Mouse (Mus musculus): ENCODE data around the gene Morn3. TPM values are rescaled to one million over a fixed set of nuclear protein-coding genes. Genes with fewer than 3 reads are reported as not detected.

Gene Morn3
- total RNA-seq, 2 experiments from 2014 or later, result not detected

GRCm38 (mm10) chr5:122997205-122998204, 49.3 kb downstream of the Morn3 start:
- no peak for DNase-seq (ENCODE audit: low spot score)
- intact Hi-C loops (cut with DNase I), result no loop called here

GRCm38 (mm10) chr5:122994910-122995309, 51.9 kb downstream of the Morn3 start:
- intact Hi-C loops (cut with DNase I), result no loop called here
- no peak for DNase-seq (ENCODE audit: low spot score)

DNA sequence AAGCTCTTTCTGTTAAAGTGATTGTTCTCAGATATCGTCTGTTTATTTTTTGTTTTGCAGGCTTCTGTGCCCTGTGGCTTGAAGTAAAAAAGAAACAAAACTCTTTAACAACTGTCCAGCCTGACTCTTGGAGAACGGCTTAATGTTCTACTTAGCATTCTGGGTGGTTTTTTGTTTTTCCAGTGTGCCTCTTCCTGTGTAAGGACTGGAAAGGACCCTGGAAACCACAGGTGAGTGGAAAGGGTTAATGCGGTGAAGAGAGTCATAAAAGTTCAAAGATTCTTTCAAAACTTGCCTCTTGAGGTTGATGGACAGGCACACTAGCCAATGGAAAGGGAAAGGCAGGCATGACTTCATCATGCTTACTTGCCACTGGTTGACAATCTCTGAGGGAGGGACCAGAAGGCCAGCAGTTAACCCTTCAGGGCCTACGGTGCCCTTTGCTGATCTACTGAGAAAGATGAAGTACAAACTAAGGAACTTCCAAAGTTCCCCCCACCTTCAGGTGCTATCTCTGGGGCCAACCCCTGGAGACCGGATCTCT, 52.4 kb downstream of the Morn3 start:
- intact Hi-C loops (cut with DNase I), result no loop called here
- peak; percentile 79 for DNase-seq (ENCODE audit: low spot score)

GRCm38 (mm10) chr5:122993811-122994210, 53.0 kb downstream of the Morn3 start:
- DNase-seq (ENCODE audit: low spot score), result no peak
- intact Hi-C loops (cut with DNase I), result no loop called here

DNA sequence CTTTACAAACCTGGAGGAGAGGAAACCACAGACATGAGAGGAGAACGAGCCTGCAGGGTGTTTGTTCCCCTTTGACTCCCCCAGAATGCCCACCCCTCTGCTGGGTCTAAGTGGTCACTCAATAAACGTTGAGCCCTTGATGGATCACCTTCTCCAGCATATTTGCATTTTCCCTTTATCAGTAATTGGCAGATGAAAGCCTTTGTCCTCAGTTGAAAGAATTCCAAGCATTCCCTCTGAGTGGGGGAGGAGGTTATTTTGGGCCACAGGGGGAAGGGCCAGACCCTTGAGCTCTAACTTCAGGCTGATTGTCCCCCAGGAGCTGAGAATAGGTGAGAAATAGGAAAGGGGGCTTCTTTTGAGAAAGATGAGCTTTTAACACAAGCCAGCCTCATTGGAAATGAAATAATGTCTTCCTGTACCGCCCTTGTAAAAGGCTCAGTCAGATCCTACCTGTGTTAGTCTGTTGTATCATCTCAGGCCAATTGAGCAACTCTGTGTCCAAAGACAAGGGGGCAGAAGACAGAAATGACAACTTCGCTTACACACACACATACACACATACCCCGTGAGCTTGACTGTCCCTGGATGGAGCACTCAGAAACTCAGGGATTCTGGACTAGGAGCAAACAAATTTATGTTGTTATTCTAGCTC, 55.3 kb downstream of the Morn3 start:
- DNase-seq (ENCODE audit: low spot score), result no peak

GRCm38 (mm10) chr5:122990411-122991160, 56.2 kb downstream of the Morn3 start:
- intact Hi-C loops (cut with DNase I), result no loop called here
- no peak for DNase-seq (ENCODE audit: low spot score)

More for the DNA sequence above, 55.3 kb downstream of the Morn3 start:
- intact Hi-C loops (cut with DNase I), result no loop called here

DNA sequence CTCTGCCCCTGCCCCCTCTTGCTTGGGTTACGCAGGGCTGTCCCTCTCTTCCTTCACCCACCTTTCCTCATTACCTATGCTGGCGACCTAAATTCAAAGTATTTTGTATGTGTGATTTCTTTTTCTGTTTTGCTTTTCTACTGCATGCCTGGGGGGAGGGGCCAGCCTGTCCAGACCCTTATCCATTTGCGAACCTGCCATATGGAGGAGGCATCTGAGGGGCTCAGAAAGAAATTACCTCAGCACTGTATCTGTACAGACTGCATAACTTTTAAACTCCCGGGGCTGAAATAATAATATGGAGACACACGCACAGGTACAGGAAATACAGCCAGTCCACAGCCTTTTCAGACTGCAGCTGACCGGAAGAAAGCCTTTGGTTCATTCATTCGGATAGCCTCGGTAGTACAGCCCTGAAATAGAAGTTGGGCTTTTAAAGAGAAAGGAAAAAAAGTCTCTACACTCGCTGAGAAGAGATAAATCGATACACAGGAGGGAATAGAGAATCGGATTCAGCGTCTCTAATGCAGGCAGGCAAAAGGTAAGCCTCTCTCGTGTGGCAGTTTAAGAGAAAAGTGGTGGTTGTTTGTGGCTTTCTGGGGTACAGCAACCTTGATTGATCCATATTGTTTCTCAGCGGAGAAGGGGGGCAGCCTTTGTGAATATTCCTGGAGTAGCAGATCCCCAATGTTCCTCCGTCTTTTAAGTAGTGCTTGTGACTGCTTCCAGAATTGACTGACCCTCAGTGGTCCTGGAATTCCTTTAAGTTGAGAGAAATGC, 57.1 kb downstream of the Morn3 start, which contains the start of gene Kdm2b:
TSS of gene Kdm2b (minus strand) at position 273 of the 780 bp plus-strand sequence.
- no peak for DNase-seq (ENCODE audit: low spot score)
- intact Hi-C loops (cut with DNase I), result loop anchor here (2.0 kb wide), 1 partner anchor 21 kb away; no protein-coding TSS in a partner anchor

- intact Hi-C loops (cut with DNase I), result loop anchor here (2.0 kb wide), 1 partner anchor 22 kb away; no protein-coding TSS in a partner anchor
- DNase-seq (ENCODE audit: low spot score), result peak; percentile 55
These were observed 57.8 kb downstream of the Morn3 start for GRCm38 (mm10) chr5:122989001-122989525.

GRCm38 (mm10) chr5:122988021-122988751, 58.6 kb downstream of the Morn3 start:
- intact Hi-C loops (cut with DNase I), result loop anchor here (2.0 kb wide), 1 partner anchor 23 kb away; no protein-coding TSS in a partner anchor
- DNase-seq (ENCODE audit: low spot score), result no peak

GRCm38 (mm10) chr5:122987211-122988020, 59.4 kb downstream of the Morn3 start:
- intact Hi-C loops (cut with DNase I), result loop anchor here (2.0 kb wide), 1 partner anchor 23 kb away; no protein-coding TSS in a partner anchor
- no peak for DNase-seq (ENCODE audit: low spot score)

- no peak for DNase-seq (ENCODE audit: low spot score)
- intact Hi-C loops (cut with DNase I), result no loop called here
These were observed 60.7 kb downstream of the Morn3 start for GRCm38 (mm10) chr5:122986091-122986493.

Other genes with a start within 250 kb of the Morn3 start
- gene Anapc5, start 225.7 kb downstream of the Morn3 start, total RNA-seq (2021), result 100 to 1,000 TPM; 161 to 165 TPM
- 10 to 100 TPM; 24.0 to 28.2 TPM for gene Rnf34, start 197.0 kb downstream of the Morn3 start, total RNA-seq (2021)
- 10 to 100 TPM; 15.4 to 16.8 TPM for gene Kdm2b, start 57.2 kb downstream of the Morn3 start, total RNA-seq (2021)
- gene Orai1, start 31.9 kb downstream of the Morn3 start, total RNA-seq (2021), result 10 to 100 TPM; 15.1 to 16.1 TPM
- gene Tmem120b, start 21.4 kb upstream of the Morn3 start, total RNA-seq (2021), result 10 to 100 TPM in 1 of 2 experiments, 1 to 10 TPM in 1; 8.6 to 10.6 TPM
- gene Rhof, start 85.7 kb upstream of the Morn3 start, total RNA-seq (2021), result under 1 TPM; 0.36 to 0.45 TPM
- gene Setd1b, start 95.2 kb upstream of the Morn3 start, total RNA-seq (2021), result 10 to 100 TPM; 14.4 to 18.4 TPM
- 10 to 100 TPM; 15.6 to 16.7 TPM for gene Psmd9, start 122.4 kb upstream of the Morn3 start, total RNA-seq (2021)
- not detected for gene Hpd, start 135.7 kb upstream of the Morn3 start, total RNA-seq (2021)
- gene Wdr66, start 205.1 kb upstream of the Morn3 start, total RNA-seq (2021), result under 1 TPM; 0.81 to 0.98 TPM